Mouse (Mus musculus): ENCODE data around the gene Hmcn1.

GRCm38 (mm10) chr1:151033291-151033690 lies 40.1 kb upstream of the Hmcn1 start:
- TF ChIP-seq POLR2A (IDR thresholded peaks at IDR 0.05; ENCODE audit: insufficient read depth, low read length) = no peak
- TF ChIP-seq CTCF (IDR thresholded peaks at IDR 0.05; ENCODE audit: low read depth, low read length) = no peak
